Mouse (Mus musculus) heart, postnatal 36 days (tissue): ENCODE results near the gene Ubqln4. TPM values are rescaled to one million over a fixed set of nuclear protein-coding genes. Genes with fewer than 3 reads are reported as not detected.

Experiments used
- microRNA-seq, 2 experiments: library from miRNA; unstranded; fragments of <30 nt; microRNA quantifications; one replicate each; pipeline ENCODE4 v1.2.0; 2021; ENCODE audit warnings: borderline number of aligned reads in 2 of 2
- total RNA-seq, 2 experiments: library from RNA; stranded (reverse); gene quantifications; 2 replicates each; pipeline ENCODE4 v1.2.3; 2021

Gene Ubqln4
- total RNA-seq, 2 experiments from 2014 or later: 65.0 to 75.6 TPM

Small RNA genes lying within 50 kb of the gene (microRNA-seq; reads per million reads assigned to microRNA genes)
- gene Mir1905: 0 reads per million in 2 experiments

Other genes starting within 250 kb of the Ubqln4 start
- 10 to 100 TPM; 87.9 to 88.4 TPM for gene Glmp, start 228.7 kb upstream of the Ubqln4 start, total RNA-seq
- 1 to 10 TPM; 1.1 to 2.1 TPM for gene Tmem79, start 217.6 kb upstream of the Ubqln4 start, total RNA-seq
- 10 to 100 TPM; 38.7 to 42.7 TPM for gene Smg5, start 217.5 kb upstream of the Ubqln4 start, total RNA-seq
- gene Paqr6, start 189.2 kb upstream of the Ubqln4 start, total RNA-seq: 1 to 10 TPM in 1 of 2 experiments, under 1 TPM in 1; 0.46 to 1.2 TPM
- gene Bglap3, start 181.0 kb upstream of the Ubqln4 start, total RNA-seq: not detected
- gene Bglap2, start 175.1 kb upstream of the Ubqln4 start, total RNA-seq: not detected
- not detected for gene Bglap, start 169.3 kb upstream of the Ubqln4 start, total RNA-seq
- gene Pmf1, start 143.4 kb upstream of the Ubqln4 start, total RNA-seq: 10 to 100 TPM; 14.5 to 18.3 TPM
- gene Slc25a44, start 128.6 kb upstream of the Ubqln4 start, total RNA-seq: 10 to 100 TPM; 11.6 to 15.6 TPM
- 1 to 10 TPM; 3.1 to 3.6 TPM for gene Sema4a, start 92.6 kb upstream of the Ubqln4 start, total RNA-seq
- gene Lmna, start 43.8 kb upstream of the Ubqln4 start, total RNA-seq: 100 to 1,000 TPM; 121 to 130 TPM
- gene Mex3a, start 21.4 kb upstream of the Ubqln4 start, total RNA-seq: under 1 TPM; 0.22 to 0.58 TPM
- gene Rab25, start 5.5 kb upstream of the Ubqln4 start, total RNA-seq: not detected
- gene Lamtor2, start 684 bp upstream of the Ubqln4 start, total RNA-seq: 10 to 100 TPM; 94.6 to 99.1 TPM
- gene Ssr2, start 22.1 kb downstream of the Ubqln4 start, total RNA-seq: 10 to 100 TPM; 70.7 to 73.8 TPM
- 10 to 100 TPM; 42.2 to 51.1 TPM for gene Arhgef2, start 52.2 kb downstream of the Ubqln4 start, total RNA-seq
- gene Rxfp4, start 99.4 kb downstream of the Ubqln4 start, total RNA-seq: under 1 TPM in 1 of 2 experiments, not detected in 1; 0.22 TPM
- gene Khdc4, start 132.0 kb downstream of the Ubqln4 start, total RNA-seq: 10 to 100 TPM; 27.4 to 30.8 TPM
- 10 to 100 TPM; 91.0 to 99.6 TPM for gene Rit1, start 163.1 kb downstream of the Ubqln4 start, total RNA-seq
- gene Syt11, start 221.4 kb downstream of the Ubqln4 start, total RNA-seq: 1 to 10 TPM; 6.2 to 7.0 TPM